Mouse (Mus musculus): ENCODE measurements around the gene Rtn4rl1. TPM values are rescaled to one million over a fixed set of nuclear protein-coding genes. Genes with fewer than 3 reads are reported as not detected.

Rtn4rl1 gene
- polyA plus RNA-seq, 1 experiment from 2014 or later: 17.8 TPM

- WGBS: 0% methylated on average over 56 of the region's 83 CpGs
- peak overlapping the region; percentile 51 for H3K4me3 ChIP-seq (ENCODE audit: low read depth, low read length)
- no peaks in the 10 kb centered on the region for H3K9me3 ChIP-seq (replicated peaks; ENCODE audit: control insufficient read depth, low read length, poor library complexity, severe bottlenecking)
- no peaks in the 10 kb centered on the region for H3K36me3 ChIP-seq (ENCODE audit: control insufficient read depth, insufficient read depth, low read length)
- H3K4me1 ChIP-seq (ENCODE audit: control insufficient read depth, insufficient read depth, low read length): peaks cover 37% of the 10 kb centered on the region
- H3K27me3 ChIP-seq (ENCODE audit: control insufficient read depth, insufficient read depth, low read depth, low read length): peaks cover 45% of the 10 kb centered on the region
- peak overlapping the region; percentile 88 for H3K4me2 ChIP-seq (ENCODE audit: low read length)
- H3K9ac ChIP-seq (ENCODE audit: low read depth, low read length): peak overlapping the region; percentile 68
- ATAC-seq: no peak
- peak overlapping the region; percentile 17; the same call in 1 of the 2 replicates for H3K27ac ChIP-seq (ENCODE audit: low read length)
Measured at GRCm38 (mm10) chr11:75168590-75169361, 24.8 kb upstream of the Rtn4rl1 start.

GRCm38 (mm10) chr11:75169405-75170080 is 24.0 kb upstream of the Rtn4rl1 start, which contains the start of gene Hic1:
Gene Hic1 (minus strand): TSS chr11:75169519.
- H3K4me1 ChIP-seq (ENCODE audit: control insufficient read depth, insufficient read depth, low read length): peaks cover 43% of the 10 kb centered on the region
- peak; percentile 1; the same call in 1 of the 2 replicates for ATAC-seq
- H3K9me3 ChIP-seq (replicated peaks; ENCODE audit: control insufficient read depth, low read length, poor library complexity, severe bottlenecking): no peaks in the 10 kb centered on the region
- peak within 1 kb of the TSS; percentile 70 for H3K27ac ChIP-seq (ENCODE audit: low read length)
- peak within 1 kb of the TSS; percentile 88 for H3K4me2 ChIP-seq (ENCODE audit: low read length)
- peaks cover 38% of the 10 kb centered on the region for H3K27me3 ChIP-seq (ENCODE audit: control insufficient read depth, insufficient read depth, low read depth, low read length)
- H3K36me3 ChIP-seq (ENCODE audit: control insufficient read depth, insufficient read depth, low read length): no peaks in the 10 kb centered on the region
- peak within 1 kb of the TSS; percentile 68 for H3K9ac ChIP-seq (ENCODE audit: low read depth, low read length)
- WGBS: 3% methylated on average over 23 of the region's 23 CpGs
- peak within 1 kb of the TSS; percentile 51 for H3K4me3 ChIP-seq (ENCODE audit: low read depth, low read length)

GRCm38 (mm10) chr11:75170136-75170751 is 23.3 kb upstream of the Rtn4rl1 start:
- no peaks in the 10 kb centered on the region for H3K9me3 ChIP-seq (replicated peaks; ENCODE audit: control insufficient read depth, low read length, poor library complexity, severe bottlenecking)
- 0% methylated on average over 38 of the region's 38 CpGs for WGBS
- peaks cover 43% of the 10 kb centered on the region for H3K4me1 ChIP-seq (ENCODE audit: control insufficient read depth, insufficient read depth, low read length)

GRCm38 (mm10) chr11:75171186-75171865 is 22.3 kb upstream of the Rtn4rl1 start:
- Histone ChIP-seq H3K9ac (ENCODE audit: low read depth, low read length) (no peak overlapping the region), H3K4me3 (ENCODE audit: low read depth, low read length) (no peak overlapping the region), H3K4me2 (ENCODE audit: low read length) (peak overlapping the region; percentile 87; the same call in 1 of the 2 replicates), H3K27ac (ENCODE audit: low read length) (no peak overlapping the region), H3K9me3 (replicated peaks; ENCODE audit: control insufficient read depth, low read length, poor library complexity, severe bottlenecking) (no peaks in the 10 kb centered on the region), H3K4me1 (ENCODE audit: control insufficient read depth, insufficient read depth, low read length) (peaks cover 38% of the 10 kb centered on the region), H3K27me3 (ENCODE audit: control insufficient read depth, insufficient read depth, low read depth, low read length) (peaks cover 24% of the 10 kb centered on the region), H3K36me3 (ENCODE audit: control insufficient read depth, insufficient read depth, low read length) (no peaks in the 10 kb centered on the region)
- WGBS: 7% methylated on average over 17 of the region's 17 CpGs
- ATAC-seq: no peak

More at GRCm38 (mm10) chr11:75170136-75170751, 23.3 kb upstream of the Rtn4rl1 start:
- Histone ChIP-seq H3K27ac (ENCODE audit: low read length) (peak overlapping the region; percentile 70), H3K9ac (ENCODE audit: low read depth, low read length) (peak overlapping the region; percentile 62), H3K36me3 (ENCODE audit: control insufficient read depth, insufficient read depth, low read length) (no peaks in the 10 kb centered on the region), H3K27me3 (ENCODE audit: control insufficient read depth, insufficient read depth, low read depth, low read length) (peaks cover 31% of the 10 kb centered on the region), H3K4me2 (ENCODE audit: low read length) (peak overlapping the region; percentile 88), H3K4me3 (ENCODE audit: low read depth, low read length) (peak overlapping the region; percentile 51)
- peak; percentile 75 for ATAC-seq

- Histone ChIP-seq H3K4me2 (ENCODE audit: low read length) (peak overlapping the region; percentile 87), H3K27ac (ENCODE audit: low read length) (peak overlapping the region; percentile 75), H3K4me3 (ENCODE audit: low read depth, low read length) (peak overlapping the region; percentile 71), H3K4me1 (ENCODE audit: control insufficient read depth, insufficient read depth, low read length) (peaks cover 34% of the 10 kb centered on the region), H3K9ac (ENCODE audit: low read depth, low read length) (peak overlapping the region; percentile 67), H3K9me3 (replicated peaks; ENCODE audit: control insufficient read depth, low read length, poor library complexity, severe bottlenecking) (no peaks in the 10 kb centered on the region), H3K27me3 (ENCODE audit: control insufficient read depth, insufficient read depth, low read depth, low read length) (peaks cover 19% of the 10 kb centered on the region), H3K36me3 (ENCODE audit: control insufficient read depth, insufficient read depth, low read length) (no peaks in the 10 kb centered on the region)
- WGBS: under 1% methylated on average over 74 of the region's 75 CpGs
- 0 out of 2 replicates have a peak, but pooled peaks have one; percentile 2 for ATAC-seq
Measured at GRCm38 (mm10) chr11:75172151-75173094, 21.2 kb upstream of the Rtn4rl1 start.

DNA sequence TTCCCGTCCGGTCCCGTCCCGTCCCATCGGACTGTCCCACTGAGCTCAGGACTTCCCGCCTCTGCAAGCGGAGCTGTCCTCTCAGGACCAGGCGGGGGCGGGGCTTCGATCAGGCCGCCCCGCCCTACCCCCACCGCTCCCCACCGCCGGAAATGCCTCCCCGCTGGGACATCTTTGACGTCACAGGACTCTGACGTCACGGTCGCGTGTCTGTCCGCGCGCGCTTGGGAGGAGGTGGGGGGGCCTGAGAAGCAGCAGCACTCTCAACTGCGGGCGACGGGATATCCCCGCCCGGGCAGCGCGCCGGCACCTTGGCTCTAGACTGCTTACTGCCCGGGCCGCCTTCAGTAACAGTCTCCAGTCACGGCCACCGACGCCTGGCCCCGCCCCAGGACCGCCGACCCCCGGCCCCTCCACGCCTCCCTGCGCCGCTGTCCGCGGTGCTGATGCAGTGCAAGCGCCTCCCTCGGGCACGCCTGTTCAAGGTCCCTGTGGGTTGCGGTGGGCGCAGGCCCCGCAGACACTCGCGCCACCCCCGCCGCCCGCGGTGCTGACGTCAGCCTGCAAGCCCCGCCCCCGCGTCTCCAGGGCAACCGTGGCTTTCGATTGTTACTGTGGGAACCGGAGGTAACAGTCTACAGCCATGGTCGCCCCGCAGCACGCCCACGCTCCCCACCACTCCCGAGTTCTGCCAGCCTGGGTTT is 20.3 kb upstream of the Rtn4rl1 start:
- H3K27ac ChIP-seq (ENCODE audit: low read length): peak overlapping the region; percentile 75
- no peaks in the 10 kb centered on the region for H3K9me3 ChIP-seq (replicated peaks; ENCODE audit: control insufficient read depth, low read length, poor library complexity, severe bottlenecking)
- peak overlapping the region; percentile 67 for H3K9ac ChIP-seq (ENCODE audit: low read depth, low read length)
- peaks cover 11% of the 10 kb centered on the region for H3K27me3 ChIP-seq (ENCODE audit: control insufficient read depth, insufficient read depth, low read depth, low read length)
- H3K36me3 ChIP-seq (ENCODE audit: control insufficient read depth, insufficient read depth, low read length): no peaks in the 10 kb centered on the region
- peak overlapping the region; percentile 87 for H3K4me2 ChIP-seq (ENCODE audit: low read length)
- H3K4me3 ChIP-seq (ENCODE audit: low read depth, low read length): peak overlapping the region; percentile 71
- WGBS: under 1% methylated on average over 71 of the region's 71 CpGs
- peak; percentile 69 for ATAC-seq
- peaks cover 37% of the 10 kb centered on the region for H3K4me1 ChIP-seq (ENCODE audit: control insufficient read depth, insufficient read depth, low read length)

GRCm38 (mm10) chr11:75173799-75174165 is 19.8 kb upstream of the Rtn4rl1 start:
- H3K36me3 ChIP-seq (ENCODE audit: control insufficient read depth, insufficient read depth, low read length): no peaks in the 10 kb centered on the region
- H3K27ac ChIP-seq (ENCODE audit: low read length): peak overlapping the region; percentile 75
- peaks cover 32% of the 10 kb centered on the region for H3K4me1 ChIP-seq (ENCODE audit: control insufficient read depth, insufficient read depth, low read length)
- H3K27me3 ChIP-seq (ENCODE audit: control insufficient read depth, insufficient read depth, low read depth, low read length): peaks cover 6% of the 10 kb centered on the region
- peak overlapping the region; percentile 67 for H3K9ac ChIP-seq (ENCODE audit: low read depth, low read length)
- 3% methylated on average over 15 of the region's 15 CpGs for WGBS
- peak overlapping the region; percentile 71 for H3K4me3 ChIP-seq (ENCODE audit: low read depth, low read length)
- H3K4me2 ChIP-seq (ENCODE audit: low read length): peak overlapping the region; percentile 87
- H3K9me3 ChIP-seq (replicated peaks; ENCODE audit: control insufficient read depth, low read length, poor library complexity, severe bottlenecking): no peaks in the 10 kb centered on the region
- ATAC-seq: no peak

Measured in midbrain, embryonic 16.5 days (tissue).